Mouse (Mus musculus) embryo, embryonic 9.5 days (tissue): Measurements from ENCODE around the gene Ryr2.
"Not testable (repeated sequence)": the region's sequence is repeated elsewhere in the genome, so short reads cannot be mapped to it uniquely, and the experiment has no call there.

Experiments
- DNase-seq: peaks from one replicate; pipeline ENCODE4 v3.0.0-alpha.2; 2017; ENCODE audit errors: extremely low spot score

The Ryr2 gene

DNA sequence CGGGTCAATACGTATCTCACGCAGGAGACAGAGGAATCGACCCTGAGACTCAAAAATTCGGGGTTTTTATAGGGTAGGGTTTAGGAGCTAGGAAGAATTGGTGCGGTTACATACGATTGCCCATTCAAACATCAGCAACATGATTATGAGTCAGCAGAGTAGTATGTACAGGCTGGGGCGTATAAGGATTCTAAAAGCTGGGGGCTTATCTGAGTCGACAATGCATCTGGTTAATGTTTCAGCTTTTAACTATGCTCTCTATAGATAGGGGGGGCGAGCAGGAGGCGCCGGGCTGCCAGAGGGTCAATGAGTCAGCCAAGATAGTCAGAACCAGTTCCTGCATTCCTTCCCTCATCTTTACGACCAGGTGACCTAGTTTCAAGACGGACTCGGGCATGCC is 557.6 kb downstream of the Ryr2 start:
- not testable (repeated sequence) for DNase-seq

DNA sequence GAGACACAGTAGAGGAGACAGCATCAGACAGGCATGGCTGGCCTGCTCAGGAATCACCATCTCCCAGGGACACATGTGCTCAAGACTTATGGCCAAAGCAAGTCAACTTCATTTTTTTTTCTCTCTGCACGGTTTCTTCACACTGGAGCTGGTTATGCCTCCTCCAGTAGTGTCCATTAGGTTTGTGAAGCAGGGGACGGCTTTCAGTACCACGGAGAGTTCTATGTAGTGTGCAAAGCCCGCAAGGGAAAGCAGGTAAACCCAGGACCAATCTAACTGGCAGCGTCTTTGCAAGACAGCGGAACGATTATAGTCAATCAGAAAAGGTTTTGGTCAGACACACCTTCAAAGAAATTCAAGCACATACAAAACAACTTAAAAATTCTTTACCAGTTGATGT is 560.9 kb downstream of the Ryr2 start:
- peak; percentile 51 for DNase-seq

- DNase-seq, result no peak
Observed at GRCm38 (mm10) chr13:11542546-11542945, 564.2 kb downstream of the Ryr2 start.

DNA sequence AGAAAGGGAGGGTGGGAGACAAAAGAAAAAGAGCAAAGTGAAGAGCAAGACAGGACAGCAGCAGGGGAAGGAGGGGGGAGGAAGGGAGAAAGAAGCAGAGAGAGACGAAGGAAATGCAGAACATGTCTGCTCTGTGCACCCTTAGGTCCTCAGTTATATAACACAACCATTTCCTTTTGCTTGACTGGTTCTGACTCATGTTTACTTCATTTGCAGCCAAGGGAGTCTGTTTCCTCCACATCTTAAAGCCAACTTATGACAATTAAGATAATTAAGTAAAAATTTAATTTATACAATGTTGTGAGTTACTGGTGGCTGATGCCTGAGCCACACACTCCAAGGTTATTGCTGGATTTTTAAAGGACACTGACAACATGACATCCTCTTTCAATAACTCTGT is 569.9 kb downstream of the Ryr2 start:
- no peak for DNase-seq

GRCm38 (mm10) chr13:11535874-11536273 is 570.9 kb downstream of the Ryr2 start:
- DNase-seq, result no peak

- DNase-seq, result no peak
Observed at GRCm38 (mm10) chr13:11533265-11533664, 573.5 kb downstream of the Ryr2 start.

DNA sequence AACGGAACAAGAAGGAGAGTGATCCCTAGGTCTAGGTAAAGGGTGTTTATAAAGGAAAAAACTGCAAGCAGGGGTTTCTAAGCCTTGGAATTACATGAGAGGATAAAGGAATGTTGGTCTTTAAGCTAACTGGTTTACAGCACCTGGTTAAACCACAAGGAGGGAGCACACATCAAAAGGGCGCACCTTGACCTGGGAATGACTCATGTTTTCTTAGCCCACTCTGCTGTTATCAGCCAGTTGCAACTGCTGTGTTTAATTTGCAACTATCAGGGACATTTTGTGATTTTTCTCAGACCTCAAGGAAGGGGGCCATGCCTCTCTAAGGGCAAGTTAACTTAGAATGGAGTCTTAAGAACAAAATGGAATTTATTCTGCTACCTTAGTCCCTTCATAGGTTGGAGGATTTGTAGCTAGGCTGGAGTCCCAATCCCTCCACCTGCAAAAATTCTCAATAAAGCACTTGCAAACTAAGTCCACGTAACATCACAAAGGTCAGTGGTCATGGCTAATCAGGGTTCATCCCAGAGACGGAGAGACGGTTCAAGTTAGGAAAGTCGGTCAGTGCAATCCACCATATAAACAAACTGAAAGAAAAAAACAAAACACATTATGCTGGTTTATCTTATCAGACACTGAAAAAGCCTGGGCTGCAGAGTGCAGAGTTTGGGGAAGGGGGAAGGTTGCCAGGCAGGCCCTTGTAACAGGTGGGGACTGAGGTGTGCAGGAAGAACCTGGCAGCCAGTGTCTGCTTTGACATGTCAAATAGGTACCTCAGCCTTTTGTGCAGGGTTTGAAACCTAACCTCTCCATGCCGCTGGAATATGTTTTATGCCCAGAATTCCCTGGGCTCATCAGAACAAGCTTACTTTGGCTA is 574.5 kb downstream of the Ryr2 start:
- DNase-seq, result no peak

DNA sequence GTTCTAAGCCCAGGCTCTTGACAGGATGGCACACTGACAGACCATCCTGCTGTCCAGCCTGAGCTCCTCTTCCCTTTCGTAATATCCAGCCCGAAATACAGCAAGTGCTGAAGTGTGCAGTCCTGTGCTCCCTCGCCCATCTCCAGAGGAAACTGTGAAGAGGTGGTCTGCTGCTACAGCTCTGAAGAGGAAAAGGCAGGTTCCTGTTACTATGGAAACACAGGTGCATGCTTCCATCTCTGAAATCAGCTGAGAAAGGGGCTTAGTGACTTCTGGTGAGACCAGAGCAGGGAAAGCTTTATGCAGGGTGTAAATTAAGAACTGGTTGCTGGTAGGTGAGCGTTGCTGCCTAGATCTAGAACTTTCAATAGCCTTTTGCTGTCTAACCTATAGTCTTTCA is 583.1 kb downstream of the Ryr2 start:
- DNase-seq, result no peak

- DNase-seq, result no peak
Observed at GRCm38 (mm10) chr13:11520765-11521164, 586.0 kb downstream of the Ryr2 start.

DNA sequence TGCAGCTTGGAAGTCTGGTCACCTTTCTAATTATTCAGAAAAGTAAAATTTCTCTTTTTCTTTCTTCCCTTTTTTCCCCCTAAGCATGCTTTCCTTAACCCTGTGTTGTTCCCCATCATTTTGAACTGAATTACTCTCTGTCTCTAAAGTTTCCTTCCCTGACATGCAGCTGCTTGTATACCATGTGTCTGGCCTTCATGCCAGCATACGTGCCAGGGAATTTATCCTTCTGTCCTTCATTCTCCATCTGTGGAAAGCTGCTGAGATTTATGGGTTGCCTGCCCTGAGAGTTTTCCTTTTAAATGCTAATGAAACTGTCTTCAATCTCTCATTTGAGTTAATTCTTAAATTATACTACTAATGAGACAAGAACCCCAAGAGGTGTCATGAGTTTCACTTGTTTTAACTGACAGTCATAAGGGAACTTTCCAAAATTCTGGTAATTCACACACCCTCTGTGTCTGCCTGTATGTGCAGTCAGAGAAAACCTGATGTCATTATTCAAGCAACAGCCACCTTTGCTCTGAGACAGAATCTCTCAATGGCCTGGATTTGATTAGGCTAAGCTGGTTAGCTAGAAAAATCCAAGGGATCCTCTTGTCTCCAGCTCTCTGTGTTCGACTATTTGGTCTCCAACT is 595.1 kb downstream of the Ryr2 start:
- no peak for DNase-seq
